Mouse (Mus musculus): ENCODE measurements around the gene Ormdl3. TPM values are rescaled to one million over a fixed set of nuclear protein-coding genes. Genes with fewer than 3 reads are reported as not detected.

Ormdl3 gene
- polyA plus RNA-seq, 1 experiment from 2014 or later, result 8.0 TPM

Other genes starting within 250 kb of the Ormdl3 start
- 0.24 and 0.31 TPM in 2 replicates for gene Ppp1r1b, start 239.0 kb downstream of the Ormdl3 start, polyA plus RNA-seq (2014; fragmentation: Nextera tagmentation; extraction: Ambion mirVana)
- 31.1 and 33.8 TPM in 2 replicates for gene Stard3, start 229.0 kb downstream of the Ormdl3 start, polyA plus RNA-seq (2014; fragmentation: Nextera tagmentation; extraction: Ambion mirVana)
- 0.29 and 0.46 TPM in 2 replicates for gene Tcap, start 203.6 kb downstream of the Ormdl3 start, polyA plus RNA-seq (2014; fragmentation: Nextera tagmentation; extraction: Ambion mirVana)
- 0.18 and 0.24 TPM in 2 replicates for gene Pnmt, start 200.9 kb downstream of the Ormdl3 start, polyA plus RNA-seq (2014; fragmentation: Nextera tagmentation; extraction: Ambion mirVana)
- gene Pgap3, start 186.9 kb downstream of the Ormdl3 start, polyA plus RNA-seq (2014; fragmentation: Nextera tagmentation; extraction: Ambion mirVana), result 6.0 and 6.5 TPM in 2 replicates
- 26.5 and 30.8 TPM in 2 replicates for gene Erbb2, start 174.9 kb downstream of the Ormdl3 start, polyA plus RNA-seq (2014; fragmentation: Nextera tagmentation; extraction: Ambion mirVana)
- gene Mien1, start 148.4 kb downstream of the Ormdl3 start, polyA plus RNA-seq (2014; fragmentation: Nextera tagmentation; extraction: Ambion mirVana), result 89.3 and 95.6 TPM in 2 replicates
- gene Grb7, start 141.0 kb downstream of the Ormdl3 start, polyA plus RNA-seq (2014; fragmentation: Nextera tagmentation; extraction: Ambion mirVana), result 8.1 and 8.5 TPM in 2 replicates
- 0.07 TPM in 1 of 2 replicates, not detected in the other for gene Ikzf3, start 41.3 kb downstream of the Ormdl3 start, polyA plus RNA-seq (2014; fragmentation: Nextera tagmentation; extraction: Ambion mirVana)
- gene Zpbp2, start 36.3 kb downstream of the Ormdl3 start, polyA plus RNA-seq (2014; fragmentation: Nextera tagmentation; extraction: Ambion mirVana), result 0.24 TPM in 1 of 2 replicates, not detected in the other
- not detected in 2 replicates for gene Lrrc3c, start 10.9 kb upstream of the Ormdl3 start, polyA plus RNA-seq (2014; fragmentation: Nextera tagmentation; extraction: Ambion mirVana)
- 0.83 and 1.2 TPM in 2 replicates for gene Gm12355, start 38.3 kb upstream of the Ormdl3 start, polyA plus RNA-seq (2014; fragmentation: Nextera tagmentation; extraction: Ambion mirVana)
- gene Gsdma3, start 39.0 kb upstream of the Ormdl3 start, polyA plus RNA-seq (2014; fragmentation: Nextera tagmentation; extraction: Ambion mirVana), result not detected in 2 replicates
- not detected in 2 replicates for gene Gsdma2, start 59.4 kb upstream of the Ormdl3 start, polyA plus RNA-seq (2014; fragmentation: Nextera tagmentation; extraction: Ambion mirVana)
- 0.07 TPM in 1 of 2 replicates, not detected in the other for gene Gsdma, start 77.0 kb upstream of the Ormdl3 start, polyA plus RNA-seq (2014; fragmentation: Nextera tagmentation; extraction: Ambion mirVana)
- gene Psmd3, start 95.2 kb upstream of the Ormdl3 start, polyA plus RNA-seq (2014; fragmentation: Nextera tagmentation; extraction: Ambion mirVana), result 141 and 153 TPM in 2 replicates
- gene Csf3, start 113.9 kb upstream of the Ormdl3 start, polyA plus RNA-seq (2014; fragmentation: Nextera tagmentation; extraction: Ambion mirVana), result not detected in 2 replicates
- gene Med24, start 142.1 kb upstream of the Ormdl3 start, polyA plus RNA-seq (2014; fragmentation: Nextera tagmentation; extraction: Ambion mirVana), result 54.8 and 55.1 TPM in 2 replicates
- 19.7 and 20.3 TPM in 2 replicates for gene Thra, start 153.3 kb upstream of the Ormdl3 start, polyA plus RNA-seq (2014; fragmentation: Nextera tagmentation; extraction: Ambion mirVana)
- 0.69 and 1.2 TPM in 2 replicates for gene Nr1d1, start 188.0 kb upstream of the Ormdl3 start, polyA plus RNA-seq (2014; fragmentation: Nextera tagmentation; extraction: Ambion mirVana)
- gene Msl1, start 208.1 kb upstream of the Ormdl3 start, polyA plus RNA-seq (2014; fragmentation: Nextera tagmentation; extraction: Ambion mirVana), result 20.2 and 22.0 TPM in 2 replicates
- gene Casc3, start 217.5 kb upstream of the Ormdl3 start, polyA plus RNA-seq (2014; fragmentation: Nextera tagmentation; extraction: Ambion mirVana), result 41.9 and 44.3 TPM in 2 replicates
- 1.1 TPM in 2 replicates for gene Rapgefl1, start 249.4 kb upstream of the Ormdl3 start, polyA plus RNA-seq (2014; fragmentation: Nextera tagmentation; extraction: Ambion mirVana)

Measured in embryonic facial prominence, embryonic 11.5 days (tissue).